Comparison of ENCODE assay signal across 11 mouse cellular contexts in genomic region chr12:52346611-52347010, GRCm38 (mm10).
DNase-seq lines count a peak whose midpoint lies in the region; ATAC-seq and TF ChIP-seq lines count a peak whose summit lies in the region.
"Had no signal": no experiment of that assay in that cellular context is flagged by ENCODE, and none has a peak within 500 bp of the region (broad histone marks: within the 10 kb centered on the region; RNA-seq: fewer than 3 reads in every experiment).

No protein-coding gene starts in this region.

- peak; percentile 61 for ATAC-seq in midbrain, embryonic 11.5 days (ENCODE audit: low FRiP score)
- ATAC-seq in liver, embryonic 12.5 days, result no peak

- 74% methylated on average over 5 of the region's 5 CpGs for WGBS in kidney, adult 2 months
- WGBS in hindbrain, embryonic 10.5 days, result 25% methylated on average over 5 of the region's 5 CpGs
- 22% methylated on average over 5 of the region's 5 CpGs for WGBS in midbrain, embryonic 11.5 days
- 76% methylated on average over 5 of the region's 5 CpGs for WGBS in liver, embryonic 12.5 days (ENCODE audit: insufficient replicate concordance)

- H3K4me3 ChIP-seq in kidney, adult 2 months (ENCODE audit: insufficient read depth, low read depth, low read length), result no peak overlapping the region
- H3K4me3 ChIP-seq in hindbrain, embryonic 10.5 days, result no peak overlapping the region
- no peak overlapping the region for H3K4me3 ChIP-seq in midbrain, embryonic 11.5 days (ENCODE audit: low read depth, low read length)
- no peak overlapping the region for H3K4me3 ChIP-seq in liver, embryonic 12.5 days
- H3K4me3 ChIP-seq: neural tube, embryonic 15.5 days had no signal

- H3K4me2 ChIP-seq in midbrain, embryonic 11.5 days, result no peak overlapping the region
- H3K4me2 ChIP-seq in liver, embryonic 12.5 days, result no peak overlapping the region
- H3K4me2 ChIP-seq: neural tube, embryonic 15.5 days had no signal

- no peaks in the 10 kb centered on the region for H3K27me3 ChIP-seq in kidney, adult 2 months (replicated peaks; ENCODE audit: control insufficient read depth, insufficient read depth, low read length)
- H3K27me3 ChIP-seq in hindbrain, embryonic 10.5 days (ENCODE audit: insufficient read depth, poor library complexity, severe bottlenecking), result peaks cover 3% of the 10 kb centered on the region; the same call in 1 of the 2 replicates
- no peaks in the 10 kb centered on the region for H3K27me3 ChIP-seq in midbrain, embryonic 11.5 days (ENCODE audit: control insufficient read depth, insufficient read depth, low read length)
- no peaks in the 10 kb centered on the region for H3K27me3 ChIP-seq in liver, embryonic 12.5 days (replicated peaks)
- H3K27me3 ChIP-seq: neural tube, embryonic 15.5 days had no signal

- peak; percentile 40 for DNase-seq in kidney, adult 2 months
- no peak for DNase-seq in kidney, adult 9 months
- DNase-seq in embryo, embryonic 10.5 days (ENCODE audit: low spot score), result peak; percentile 36
- DNase-seq in hindbrain, embryonic 10.5 days (ENCODE audit: low spot score), result peak; percentile 46
- DNase-seq in midbrain, embryonic 11.5 days (ENCODE audit: low spot score, missing footprints), result no peak
- DNase-seq in testis, postnatal 14 days (ENCODE audit: low spot score), result no peak
- DNase-seq: cerebellum, postnatal 25 days; kidney, postnatal 10 days; thymus, postnatal 36 days had no signal

- TF ChIP-seq CTCF in kidney, adult 2 months (conservative IDR thresholded peaks at IDR 0.05; ENCODE audit: insufficient read depth, insufficient read length, low read depth, low read length), result no peak

- TF ChIP-seq POLR2A in kidney, adult 2 months (IDR thresholded peaks at IDR 0.05; ENCODE audit: low read depth, low read length), result no peak

- no peak overlapping the region for H3K27ac ChIP-seq in kidney, adult 2 months (ENCODE audit: insufficient read depth, low read depth, low read length)
- H3K27ac ChIP-seq in hindbrain, embryonic 10.5 days, result peak overlapping the region; percentile 73
- no peak overlapping the region for H3K27ac ChIP-seq in midbrain, embryonic 11.5 days (ENCODE audit: low read depth, low read length)
- no peak overlapping the region for H3K27ac ChIP-seq in liver, embryonic 12.5 days
- H3K27ac ChIP-seq: neural tube, embryonic 15.5 days had no signal

- no peaks in the 10 kb centered on the region for H3K9me3 ChIP-seq in hindbrain, embryonic 10.5 days
- H3K9me3 ChIP-seq in midbrain, embryonic 11.5 days (ENCODE audit: control insufficient read depth, low read length), result no peaks in the 10 kb centered on the region
- H3K9me3 ChIP-seq in liver, embryonic 12.5 days (replicated peaks), result no peaks in the 10 kb centered on the region
- H3K9me3 ChIP-seq: neural tube, embryonic 15.5 days had no signal

- no peaks in the 10 kb centered on the region for H3K4me1 ChIP-seq in kidney, adult 2 months (ENCODE audit: control insufficient read depth, insufficient read depth, low read length)
- peaks cover 21% of the 10 kb centered on the region for H3K4me1 ChIP-seq in hindbrain, embryonic 10.5 days (replicated peaks)
- peaks cover 15% of the 10 kb centered on the region for H3K4me1 ChIP-seq in midbrain, embryonic 11.5 days (ENCODE audit: control insufficient read depth, insufficient read depth, low read length)
- H3K4me1 ChIP-seq in liver, embryonic 12.5 days, result no peaks in the 10 kb centered on the region
- H3K4me1 ChIP-seq: neural tube, embryonic 15.5 days had no signal

- H3K36me3 ChIP-seq in kidney, adult 2 months (ENCODE audit: control insufficient read depth, insufficient read depth, low read length), result no peaks in the 10 kb centered on the region
- H3K36me3 ChIP-seq in hindbrain, embryonic 10.5 days, result no peaks in the 10 kb centered on the region
- no peaks in the 10 kb centered on the region for H3K36me3 ChIP-seq in midbrain, embryonic 11.5 days (ENCODE audit: control insufficient read depth, insufficient read depth, low read length)
- H3K36me3 ChIP-seq in liver, embryonic 12.5 days, result no peaks in the 10 kb centered on the region
- H3K36me3 ChIP-seq: neural tube, embryonic 15.5 days had no signal

- H3K9ac ChIP-seq in midbrain, embryonic 11.5 days (ENCODE audit: low read length), result no peak overlapping the region
- no peak overlapping the region for H3K9ac ChIP-seq in liver, embryonic 12.5 days
- H3K9ac ChIP-seq: neural tube, embryonic 15.5 days had no signal

Comparison
In these comparisons a context has a peak if more than half of its experiments do, and no peak if none do; other contexts are left out.
1. DNase-seq: peak in kidney, adult 2 months (single experiment), embryo, embryonic 10.5 days (single experiment) and hindbrain, embryonic 10.5 days (single experiment); none in kidney, adult 9 months (single experiment), midbrain, embryonic 11.5 days (single experiment) and testis, postnatal 14 days (single experiment).